Mouse (Mus musculus) left cerebral cortex, postnatal 14 days (tissue): ENCODE data around the gene Fnip2. TPM values are rescaled to one million over a fixed set of nuclear protein-coding genes. Genes with fewer than 3 reads are reported as not detected.
"Not testable (repeated sequence)": the region's sequence is repeated elsewhere in the genome, so short reads cannot be mapped to it uniquely, and the experiment has no call there.

ENCODE experiments used
- DNase-seq, 2 experiments: peaks; one replicate each; pipeline ENCODE4 v3.0.0; 2021 to 2022; ENCODE audit warnings: low spot score in 2 of 2, mixed read lengths in 1 of 2
- intact Hi-C: fragments of 180-260 bp; cut with DNase I; formaldehyde crosslinking; loops from one replicate; pipeline ENCODE4 v1.15.1; 2025
- total RNA-seq, 2 experiments: library from RNA; stranded (reverse); gene quantifications; 2 replicates each; pipeline ENCODE4 v1.2.3; 2021

Fnip2 gene
- total RNA-seq, 2 experiments from 2014 or later = 16.5 to 20.9 TPM

GRCm38 (mm10) chr3:79494028-79494427 lies 73.6 kb downstream of the Fnip2 start:
- intact Hi-C loops = loop anchor here (5.0 to 10.0 kb wide), 2 partner anchors 272 to 539 kb away; no protein-coding TSS in a partner anchor
- DNase-seq = no peak

GRCm38 (mm10) chr3:79493064-79493463 lies 74.5 kb downstream of the Fnip2 start:
- no peak for DNase-seq
- intact Hi-C loops = loop anchor here (5.0 to 10.0 kb wide), 2 partner anchors 271 to 538 kb away; no protein-coding TSS in a partner anchor

GRCm38 (mm10) chr3:79491614-79492013 lies 76.0 kb downstream of the Fnip2 start:
- no peak for DNase-seq
- intact Hi-C loops = loop anchor here (5.0 to 10.0 kb wide), 2 partner anchors 269 to 537 kb away; no protein-coding TSS in a partner anchor

- no peak for DNase-seq
- intact Hi-C loops = loop anchor here (5.0 to 10.0 kb wide), 2 partner anchors 268 to 535 kb away; no protein-coding TSS in a partner anchor
These were observed 77.5 kb downstream of the Fnip2 start for GRCm38 (mm10) chr3:79490102-79490501.

- intact Hi-C loops = no loop called here
- no peak for DNase-seq
These were observed 79.6 kb downstream of the Fnip2 start for GRCm38 (mm10) chr3:79488025-79488424.

GRCm38 (mm10) chr3:79484286-79485063 lies 83.1 kb downstream of the Fnip2 start:
- no peak for DNase-seq
- intact Hi-C loops = no loop called here

GRCm38 (mm10) chr3:79478880-79479279 lies 88.7 kb downstream of the Fnip2 start:
- DNase-seq = no peak
- intact Hi-C loops = loop anchor here (5.0 kb wide), 2 partner anchors 192 to 277 kb away; partner anchors contain the start of gene Rapgef2

- intact Hi-C loops = loop anchor here (5.0 kb wide), 2 partner anchors 191 to 276 kb away; partner anchors contain the start of gene Rapgef2
- DNase-seq = no peak
These were observed 89.2 kb downstream of the Fnip2 start for GRCm38 (mm10) chr3:79478400-79478799.

GRCm38 (mm10) chr3:79475980-79476379 lies 91.6 kb downstream of the Fnip2 start:
- intact Hi-C loops = loop anchor here (5.0 kb wide), 2 partner anchors 189 to 274 kb away; partner anchors contain the start of gene Rapgef2
- DNase-seq = no peak

- intact Hi-C loops = loop anchor here (5.0 kb wide), 2 partner anchors 188 to 273 kb away; partner anchors contain the start of gene Rapgef2
- DNase-seq = peak; percentile 53 to 83
These were observed 92.7 kb downstream of the Fnip2 start for GRCm38 (mm10) chr3:79474911-79475310.

GRCm38 (mm10) chr3:79472362-79472761 lies 95.2 kb downstream of the Fnip2 start:
- no peak for DNase-seq
- intact Hi-C loops = no loop called here

GRCm38 (mm10) chr3:79469440-79469839 lies 98.2 kb downstream of the Fnip2 start:
- peak in 1 of 2 experiments; percentile 26 for DNase-seq

GRCm38 (mm10) chr3:79458651-79459275 lies 108.8 kb downstream of the Fnip2 start:
- DNase-seq = no peak

More at GRCm38 (mm10) chr3:79469440-79469839, 98.2 kb downstream of the Fnip2 start:
- intact Hi-C loops = no loop called here

GRCm38 (mm10) chr3:79455761-79456160 lies 111.8 kb downstream of the Fnip2 start:
- no peak for DNase-seq
- intact Hi-C loops = no loop called here

More at GRCm38 (mm10) chr3:79458651-79459275, 108.8 kb downstream of the Fnip2 start:
- intact Hi-C loops = no loop called here

GRCm38 (mm10) chr3:79452696-79453263 lies 114.8 kb downstream of the Fnip2 start:
- intact Hi-C loops = no loop called here
- DNase-seq = no peak

- DNase-seq = no peak
- intact Hi-C loops = no loop called here
These were observed 118.2 kb downstream of the Fnip2 start for GRCm38 (mm10) chr3:79449361-79449760.

GRCm38 (mm10) chr3:79448421-79448820 lies 119.2 kb downstream of the Fnip2 start:
- intact Hi-C loops = no loop called here
- no peak for DNase-seq

GRCm38 (mm10) chr3:79446648-79447047 lies 120.9 kb downstream of the Fnip2 start:
- intact Hi-C loops = not testable (repeated sequence)

GRCm38 (mm10) chr3:79446124-79446523 lies 121.5 kb downstream of the Fnip2 start:
- DNase-seq = no peak
- intact Hi-C loops = no loop called here

More at GRCm38 (mm10) chr3:79446648-79447047, 120.9 kb downstream of the Fnip2 start:
- not testable (repeated sequence) for DNase-seq

GRCm38 (mm10) chr3:79445041-79445440 lies 122.6 kb downstream of the Fnip2 start:
- intact Hi-C loops = no loop called here
- no peak for DNase-seq
